Mouse (Mus musculus): Measurements from ENCODE around the gene Gas6. TPM values are rescaled to one million over a fixed set of nuclear protein-coding genes. Genes with fewer than 3 reads are reported as not detected.

Gas6 gene
- polyA plus RNA-seq, 1 experiment from 2014 or later = 4.5 TPM

GRCm38 (mm10) chr8:13475892-13476291, 18.4 kb downstream of the Gas6 start:
- H3K4me2 ChIP-seq = no peak overlapping the region
- H3K27ac ChIP-seq = no peak overlapping the region
- no peak for ATAC-seq
- no peak overlapping the region for H3K4me3 ChIP-seq
- no peaks in the 10 kb centered on the region for H3K36me3 ChIP-seq
- H3K9ac ChIP-seq = no peak overlapping the region
- 55% methylated on average over 9 of the region's 9 CpGs for WGBS (ENCODE audit: insufficient replicate concordance)
- H3K4me1 ChIP-seq = no peaks in the 10 kb centered on the region
- H3K27me3 ChIP-seq (replicated peaks) = no peaks in the 10 kb centered on the region
- no peaks in the 10 kb centered on the region for H3K9me3 ChIP-seq (replicated peaks)

- no peak overlapping the region for H3K9ac ChIP-seq
- H3K36me3 ChIP-seq = no peaks in the 10 kb centered on the region
- no peaks in the 10 kb centered on the region for H3K27me3 ChIP-seq (replicated peaks)
- no peak; the same call in 1 of the 2 replicates for ATAC-seq
- no peak overlapping the region for H3K27ac ChIP-seq
- no peak overlapping the region for H3K4me3 ChIP-seq
- H3K4me2 ChIP-seq = no peak overlapping the region
- WGBS (ENCODE audit: insufficient replicate concordance) = 74% methylated on average over 7 of the region's 7 CpGs
- no peaks in the 10 kb centered on the region for H3K9me3 ChIP-seq (replicated peaks)
- no peaks in the 10 kb centered on the region for H3K4me1 ChIP-seq
Measured at GRCm38 (mm10) chr8:13472284-13472683, 22.0 kb downstream of the Gas6 start.

- no peak overlapping the region for H3K4me2 ChIP-seq
Measured at GRCm38 (mm10) chr8:13471484-13471883, 22.8 kb downstream of the Gas6 start.

GRCm38 (mm10) chr8:13468737-13469136, 25.6 kb downstream of the Gas6 start:
- H3K4me2 ChIP-seq = no peak overlapping the region
- no peak overlapping the region for H3K9ac ChIP-seq
- H3K36me3 ChIP-seq = no peaks in the 10 kb centered on the region
- 73% methylated on average over 9 of the region's 9 CpGs for WGBS (ENCODE audit: insufficient replicate concordance)
- no peaks in the 10 kb centered on the region for H3K9me3 ChIP-seq (replicated peaks)
- no peak for ATAC-seq
- H3K4me3 ChIP-seq = no peak overlapping the region
- no peak overlapping the region for H3K27ac ChIP-seq
- H3K4me1 ChIP-seq = no peaks in the 10 kb centered on the region
- H3K27me3 ChIP-seq (replicated peaks) = no peaks in the 10 kb centered on the region

More at GRCm38 (mm10) chr8:13471484-13471883, 22.8 kb downstream of the Gas6 start:
- H3K4me1 ChIP-seq = no peaks in the 10 kb centered on the region
- no peak for ATAC-seq
- no peak overlapping the region for H3K27ac ChIP-seq
- no peaks in the 10 kb centered on the region for H3K36me3 ChIP-seq
- WGBS (ENCODE audit: insufficient replicate concordance) = 78% methylated on average over 11 of the region's 11 CpGs
- H3K4me3 ChIP-seq = no peak overlapping the region
- H3K9me3 ChIP-seq (replicated peaks) = no peaks in the 10 kb centered on the region
- no peak overlapping the region for H3K9ac ChIP-seq
- no peaks in the 10 kb centered on the region for H3K27me3 ChIP-seq (replicated peaks)

- no peak for ATAC-seq
- Histone ChIP-seq H3K4me2 (no peak overlapping the region), H3K4me1 (no peaks in the 10 kb centered on the region), H3K27ac (no peak overlapping the region), H3K4me3 (no peak overlapping the region), H3K9me3 (replicated peaks) (no peaks in the 10 kb centered on the region), H3K27me3 (replicated peaks) (no peaks in the 10 kb centered on the region), H3K36me3 (no peaks in the 10 kb centered on the region), H3K9ac (no peak overlapping the region)
- 58% methylated on average over 5 of the region's 5 CpGs for WGBS (ENCODE audit: insufficient replicate concordance)
Measured at GRCm38 (mm10) chr8:13466989-13467388, 27.3 kb downstream of the Gas6 start.

GRCm38 (mm10) chr8:13465324-13465723, 29.0 kb downstream of the Gas6 start:
- H3K4me2 ChIP-seq = no peak overlapping the region
- no peaks in the 10 kb centered on the region for H3K36me3 ChIP-seq
- no peaks in the 10 kb centered on the region for H3K9me3 ChIP-seq (replicated peaks)
- ATAC-seq = no peak
- H3K9ac ChIP-seq = no peak overlapping the region
- H3K4me3 ChIP-seq = no peak overlapping the region
- WGBS (ENCODE audit: insufficient replicate concordance) = 71% methylated on average over 7 of the region's 7 CpGs
- H3K27me3 ChIP-seq (replicated peaks) = no peaks in the 10 kb centered on the region
- H3K27ac ChIP-seq = no peak overlapping the region
- no peaks in the 10 kb centered on the region for H3K4me1 ChIP-seq

- no peaks in the 10 kb centered on the region for H3K36me3 ChIP-seq
- no peaks in the 10 kb centered on the region for H3K27me3 ChIP-seq (replicated peaks)
- H3K9me3 ChIP-seq (replicated peaks) = no peaks in the 10 kb centered on the region
- no peak overlapping the region for H3K9ac ChIP-seq
- H3K4me1 ChIP-seq = no peaks in the 10 kb centered on the region
- 59% methylated on average over 10 of the region's 10 CpGs for WGBS (ENCODE audit: insufficient replicate concordance)
- no peak overlapping the region for H3K4me2 ChIP-seq
- H3K27ac ChIP-seq = no peak overlapping the region
- no peak for ATAC-seq
- no peak overlapping the region for H3K4me3 ChIP-seq
Measured at GRCm38 (mm10) chr8:13462392-13462791, 31.9 kb downstream of the Gas6 start.

GRCm38 (mm10) chr8:13461843-13462242, 32.4 kb downstream of the Gas6 start:
- Histone ChIP-seq H3K4me2 (no peak overlapping the region), H3K9ac (no peak overlapping the region), H3K27ac (no peak overlapping the region), H3K9me3 (replicated peaks) (no peaks in the 10 kb centered on the region), H3K4me1 (no peaks in the 10 kb centered on the region), H3K36me3 (no peaks in the 10 kb centered on the region), H3K27me3 (replicated peaks) (no peaks in the 10 kb centered on the region), H3K4me3 (no peak overlapping the region)
- ATAC-seq = no peak
- 24% methylated on average over 4 of the region's 4 CpGs for WGBS (ENCODE audit: insufficient replicate concordance)

- no peaks in the 10 kb centered on the region for H3K36me3 ChIP-seq
- no peaks in the 10 kb centered on the region for H3K4me1 ChIP-seq
- WGBS (ENCODE audit: insufficient replicate concordance) = 73% methylated on average over 17 of the region's 17 CpGs
- H3K9me3 ChIP-seq (replicated peaks) = no peaks in the 10 kb centered on the region
- H3K27me3 ChIP-seq (replicated peaks) = no peaks in the 10 kb centered on the region
- no peak overlapping the region for H3K27ac ChIP-seq
- no peak for ATAC-seq
- no peak overlapping the region for H3K4me2 ChIP-seq
- H3K9ac ChIP-seq = no peak overlapping the region
- H3K4me3 ChIP-seq = no peak overlapping the region
Measured at GRCm38 (mm10) chr8:13461085-13461765, 33.1 kb downstream of the Gas6 start.

GRCm38 (mm10) chr8:13459431-13459830, 34.9 kb downstream of the Gas6 start:
- Histone ChIP-seq H3K9ac (no peak overlapping the region), H3K9me3 (replicated peaks) (no peaks in the 10 kb centered on the region), H3K4me3 (no peak overlapping the region), H3K27ac (no peak overlapping the region), H3K4me2 (no peak overlapping the region), H3K36me3 (no peaks in the 10 kb centered on the region), H3K27me3 (replicated peaks) (no peaks in the 10 kb centered on the region), H3K4me1 (no peaks in the 10 kb centered on the region)
- ATAC-seq = no peak
- WGBS (ENCODE audit: insufficient replicate concordance) = 79% methylated on average over 4 of the region's 4 CpGs

GRCm38 (mm10) chr8:13455295-13455694, 39.0 kb downstream of the Gas6 start:
- Histone ChIP-seq H3K27me3 (replicated peaks) (no peaks in the 10 kb centered on the region), H3K4me2 (no peak overlapping the region), H3K9me3 (replicated peaks) (no peaks in the 10 kb centered on the region), H3K27ac (no peak overlapping the region), H3K4me3 (no peak overlapping the region), H3K9ac (no peak overlapping the region), H3K36me3 (no peaks in the 10 kb centered on the region), H3K4me1 (no peaks in the 10 kb centered on the region)
- ATAC-seq = no peak
- 16% methylated on average over 2 of the region's 2 CpGs for WGBS (ENCODE audit: insufficient replicate concordance)

- Histone ChIP-seq H3K9me3 (replicated peaks) (no peaks in the 10 kb centered on the region), H3K4me1 (no peaks in the 10 kb centered on the region), H3K36me3 (no peaks in the 10 kb centered on the region), H3K27ac (no peak overlapping the region), H3K9ac (no peak overlapping the region), H3K27me3 (replicated peaks) (no peaks in the 10 kb centered on the region), H3K4me3 (no peak overlapping the region), H3K4me2 (no peak overlapping the region)
- ATAC-seq = no peak; the same call in 1 of the 2 replicates
- WGBS (ENCODE audit: insufficient replicate concordance) = 55% methylated on average over 8 of the region's 8 CpGs
Measured at GRCm38 (mm10) chr8:13454341-13455113, 39.8 kb downstream of the Gas6 start.

Data from liver, embryonic 12.5 days (tissue).